Mouse (Mus musculus): Measurements from ENCODE around the gene Lrrfip1.

- no peak; the same call in 2 of the 3 replicates for TF ChIP-seq GATA1 (IDR thresholded peaks at IDR 0.05; ENCODE audit: borderline replicate concordance, low read length)
- no peak for TF ChIP-seq FLI1 (IDR thresholded peaks at IDR 0.05; ENCODE audit: low read length)
Observed at GRCm38 (mm10) chr1:91023960-91024359, 25.4 kb downstream of the Lrrfip1 start.

Measured in megakaryocyte, embryonic 14.5 days (primary cell).